Mouse (Mus musculus) kidney, embryonic 14.5 days (tissue): Measurements from ENCODE around the gene Cip2a. TPM values are rescaled to one million over a fixed set of nuclear protein-coding genes. Genes with fewer than 3 reads are reported as not detected.

Experiments used
- polyA plus RNA-seq: library from polyadenylated mRNA; unstranded; fragments of >200 nt; fragmentation: Nextera tagmentation; extraction: Ambion mirVana; gene quantifications from 2 replicates; pipeline ENCODE4 v1.2.1, GENCODE M21; 2014

Cip2a gene
- polyA plus RNA-seq, 1 experiment from 2014 or later: 37.7 TPM

Other genes starting within 250 kb of the Cip2a start
- not detected in 2 replicates for gene Trat1, start 222.2 kb upstream of the Cip2a start, polyA plus RNA-seq
- gene Retnlb, start 177.3 kb upstream of the Cip2a start, polyA plus RNA-seq: not detected in 2 replicates
- gene Retnla, start 151.6 kb upstream of the Cip2a start, polyA plus RNA-seq: not detected in 2 replicates
- not detected in 2 replicates for gene Retnlg, start 121.6 kb upstream of the Cip2a start, polyA plus RNA-seq
- gene Dzip3, start within 50 bp of the Cip2a start, polyA plus RNA-seq: 37.8 and 44.2 TPM in 2 replicates
- not detected in 2 replicates for gene Myh15, start 63.3 kb downstream of the Cip2a start, polyA plus RNA-seq